Mouse (Mus musculus): ENCODE measurements around the gene Itpr1. TPM values are rescaled to one million over a fixed set of nuclear protein-coding genes. Genes with fewer than 3 reads are reported as not detected.

The Itpr1 gene
- polyA plus RNA-seq, 2 experiments: 10.7 to 17.1 TPM

DNA sequence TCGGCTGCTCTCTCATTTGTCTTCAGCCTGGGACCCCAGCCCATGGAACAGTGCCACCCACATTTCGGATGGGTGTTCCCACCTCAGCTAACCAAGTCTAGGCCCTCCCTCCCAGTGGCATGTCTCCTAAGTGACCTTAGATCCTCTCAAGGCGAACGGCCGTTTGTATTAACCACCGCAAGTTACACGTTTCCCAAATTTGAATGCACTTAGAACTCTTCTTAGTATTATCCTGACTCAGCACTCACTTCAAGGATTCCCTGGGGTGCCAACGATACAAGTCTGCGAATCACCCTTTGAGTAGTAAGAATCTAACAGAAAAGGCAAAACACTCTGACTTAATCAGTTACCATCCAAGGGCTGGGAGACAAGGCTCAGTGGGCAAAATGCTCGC, 311.7 kb downstream of the Itpr1 start:
- 96% methylated on average over 10 of the region's 10 CpGs for WGBS
- ATAC-seq (ENCODE audit: low FRiP score, low read depth) (no peak), DNase-seq (ENCODE audit: low spot score) (no peak)
- Histone ChIP-seq H3K9ac (ENCODE audit: low read depth, low read length, severe bottlenecking) (no peak overlapping the region), H3K27me3 (ENCODE audit: control insufficient read depth, insufficient read depth, low read length) (no peaks in the 10 kb centered on the region), H3K27ac (replicated peaks; ENCODE audit: low read depth, low read length) (no peak overlapping the region), H3K4me3 (replicated peaks; ENCODE audit: low read length) (no peak overlapping the region), H3K4me1 (ENCODE audit: control insufficient read depth, insufficient read depth, low read length) (no peaks in the 10 kb centered on the region), H3K4me2 (replicated peaks; ENCODE audit: low read depth, low read length, severe bottlenecking) (no peak overlapping the region), H3K36me3 (ENCODE audit: control insufficient read depth, insufficient read depth, low read length) (peaks cover 10% of the 10 kb centered on the region; the same call in 1 of the 2 replicates), H3K9me3 (ENCODE audit: control insufficient read depth, low read length) (no peaks in the 10 kb centered on the region)
- TF ChIP-seq POLR2A (IDR thresholded peaks at IDR 0.05; ENCODE audit: borderline replicate concordance, extremely low read depth, insufficient read depth, insufficient read length): no peak

DNA sequence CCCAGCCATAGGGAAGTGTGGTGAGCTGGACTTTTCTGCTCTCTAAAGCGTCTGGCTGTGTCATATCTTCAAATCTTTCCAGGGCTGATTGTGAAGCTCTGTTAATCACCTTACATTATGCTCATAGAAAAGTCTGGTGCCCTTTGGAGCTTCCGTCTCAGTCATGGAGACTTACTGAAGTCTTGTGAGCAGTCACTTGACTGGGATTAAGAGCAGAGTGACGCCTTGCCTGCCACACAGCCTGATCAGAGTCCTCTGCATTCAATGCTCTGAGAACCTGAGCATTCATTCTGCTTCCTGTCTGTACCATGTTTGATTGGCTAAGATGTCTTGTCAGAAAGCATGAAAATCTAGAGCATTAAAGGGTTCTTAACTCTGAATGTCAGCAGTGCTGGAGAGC, 314.7 kb downstream of the Itpr1 start:
- Histone ChIP-seq H3K4me1 (ENCODE audit: control insufficient read depth, insufficient read depth, low read length) (peaks cover 2% of the 10 kb centered on the region; the same call in 1 of the 2 replicates), H3K27ac (replicated peaks; ENCODE audit: low read depth, low read length) (no peak overlapping the region), H3K9me3 (ENCODE audit: control insufficient read depth, low read length) (no peaks in the 10 kb centered on the region), H3K36me3 (ENCODE audit: control insufficient read depth, insufficient read depth, low read length) (peaks cover 10% of the 10 kb centered on the region; the same call in 1 of the 2 replicates), H3K4me3 (replicated peaks; ENCODE audit: low read length) (no peak overlapping the region), H3K27me3 (ENCODE audit: control insufficient read depth, insufficient read depth, low read length) (no peaks in the 10 kb centered on the region), H3K4me2 (replicated peaks; ENCODE audit: low read depth, low read length, severe bottlenecking) (no peak overlapping the region), H3K9ac (ENCODE audit: low read depth, low read length, severe bottlenecking) (no peak overlapping the region)
- no peak for DNase-seq (ENCODE audit: low spot score)
- no peak for TF ChIP-seq POLR2A (IDR thresholded peaks at IDR 0.05; ENCODE audit: borderline replicate concordance, extremely low read depth, insufficient read depth, insufficient read length)
- WGBS: 85% methylated on average over 3 of the region's 3 CpGs
- no peak for ATAC-seq (ENCODE audit: low FRiP score, low read depth)

DNA sequence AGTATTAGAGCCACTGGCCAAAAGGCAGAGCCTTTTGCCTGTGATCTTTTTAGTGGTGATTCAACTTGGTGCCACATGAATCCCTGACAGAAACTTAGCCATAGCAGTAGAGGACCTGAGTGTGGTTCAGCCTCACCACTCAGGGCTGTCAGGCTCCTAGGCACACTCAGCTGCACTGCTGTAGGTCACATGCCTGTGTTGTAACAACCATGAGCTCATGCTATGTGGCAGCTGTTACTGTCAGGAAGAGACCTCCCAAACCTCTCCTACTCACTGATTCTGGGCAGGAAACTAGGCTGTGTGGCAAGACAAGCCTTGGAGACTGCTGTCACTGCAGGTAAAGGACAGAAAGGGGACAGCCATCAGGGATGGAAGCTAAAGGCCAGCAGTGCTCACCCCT, 315.1 kb downstream of the Itpr1 start:
- no peak overlapping the region for H3K4me3 ChIP-seq (replicated peaks; ENCODE audit: low read length)
- H3K36me3 ChIP-seq (ENCODE audit: control insufficient read depth, insufficient read depth, low read length): peaks cover 8% of the 10 kb centered on the region; the same call in 1 of the 2 replicates
- no peak overlapping the region for H3K27ac ChIP-seq (replicated peaks; ENCODE audit: low read depth, low read length)
- TF ChIP-seq POLR2A (IDR thresholded peaks at IDR 0.05; ENCODE audit: borderline replicate concordance, extremely low read depth, insufficient read depth, insufficient read length): no peak
- H3K9me3 ChIP-seq (ENCODE audit: control insufficient read depth, low read length): no peaks in the 10 kb centered on the region
- DNase-seq (ENCODE audit: low spot score) (no peak), ATAC-seq (ENCODE audit: low FRiP score, low read depth) (peak; percentile 63)
- H3K4me1 ChIP-seq (ENCODE audit: control insufficient read depth, insufficient read depth, low read length): peaks cover 2% of the 10 kb centered on the region; the same call in 1 of the 2 replicates
- no peak overlapping the region for H3K9ac ChIP-seq (ENCODE audit: low read depth, low read length, severe bottlenecking)
- no peaks in the 10 kb centered on the region for H3K27me3 ChIP-seq (ENCODE audit: control insufficient read depth, insufficient read depth, low read length)
- no peak overlapping the region for H3K4me2 ChIP-seq (replicated peaks; ENCODE audit: low read depth, low read length, severe bottlenecking)

DNA sequence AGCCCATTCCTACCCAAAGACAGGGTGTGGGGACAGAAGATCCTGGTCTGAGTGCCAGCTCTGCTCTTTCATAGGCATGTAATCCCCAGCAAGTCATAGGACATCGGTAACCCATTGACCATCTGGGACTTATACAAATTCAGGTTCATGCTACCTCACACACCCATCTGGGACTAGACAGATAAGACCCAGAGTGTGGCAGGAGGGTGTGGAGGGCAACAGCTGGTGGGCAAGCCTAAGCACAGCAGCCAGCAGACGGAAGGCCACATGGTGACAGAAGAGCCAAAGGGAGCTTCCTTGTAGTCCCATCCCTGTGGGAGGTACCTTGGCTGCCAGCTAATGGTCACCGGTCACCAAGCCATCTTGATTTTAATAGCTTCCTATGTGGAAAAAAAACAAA, 316.3 kb downstream of the Itpr1 start:
- H3K27me3 ChIP-seq (ENCODE audit: control insufficient read depth, insufficient read depth, low read length): no peaks in the 10 kb centered on the region
- 87% methylated on average over 3 of the region's 3 CpGs for WGBS
- H3K9ac ChIP-seq (ENCODE audit: low read depth, low read length, severe bottlenecking): no peak overlapping the region
- no peak for ATAC-seq (ENCODE audit: low FRiP score, low read depth)
- no peaks in the 10 kb centered on the region for H3K9me3 ChIP-seq (ENCODE audit: control insufficient read depth, low read length)
- peaks cover 2% of the 10 kb centered on the region; the same call in 1 of the 2 replicates for H3K4me1 ChIP-seq (ENCODE audit: control insufficient read depth, insufficient read depth, low read length)
- no peaks in the 10 kb centered on the region for H3K36me3 ChIP-seq (ENCODE audit: control insufficient read depth, insufficient read depth, low read length)
- no peak overlapping the region for H3K4me3 ChIP-seq (replicated peaks; ENCODE audit: low read length)
- TF ChIP-seq POLR2A (IDR thresholded peaks at IDR 0.05; ENCODE audit: borderline replicate concordance, extremely low read depth, insufficient read depth, insufficient read length): no peak
- DNase-seq (ENCODE audit: low spot score): no peak
- no peak overlapping the region for H3K27ac ChIP-seq (replicated peaks; ENCODE audit: low read depth, low read length)
- no peak overlapping the region for H3K4me2 ChIP-seq (replicated peaks; ENCODE audit: low read depth, low read length, severe bottlenecking)

DNA sequence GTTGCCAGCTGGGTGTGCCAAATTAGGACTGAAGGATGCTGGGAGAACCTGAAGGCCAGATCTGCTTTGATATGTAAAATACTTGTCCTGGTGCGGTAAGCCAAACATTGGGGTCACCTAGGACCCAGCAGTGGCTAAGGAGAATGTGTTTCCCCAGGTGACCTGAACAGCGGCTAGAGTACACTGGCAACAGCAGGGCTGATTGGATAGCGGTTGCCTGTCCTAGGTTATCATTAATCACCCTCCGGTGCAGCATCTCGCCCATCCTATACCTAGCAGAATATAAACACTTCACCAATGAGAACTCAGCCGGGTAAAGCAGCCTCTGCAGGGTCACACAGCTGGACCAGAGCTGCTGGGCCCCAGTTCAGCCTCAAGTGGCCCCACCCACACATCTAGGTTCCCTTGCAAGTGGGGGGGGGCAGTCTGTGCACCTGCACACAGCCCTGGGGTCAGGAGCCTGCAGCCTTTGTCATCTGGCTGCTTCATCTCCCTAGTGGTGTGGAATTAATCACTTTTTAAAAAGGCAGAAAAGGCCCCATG, 318.0 kb downstream of the Itpr1 start:
- no peak for TF ChIP-seq POLR2A (IDR thresholded peaks at IDR 0.05; ENCODE audit: borderline replicate concordance, extremely low read depth, insufficient read depth, insufficient read length)
- ATAC-seq (ENCODE audit: low FRiP score, low read depth): no peak
- Histone ChIP-seq H3K9ac (ENCODE audit: low read depth, low read length, severe bottlenecking) (no peak overlapping the region), H3K27ac (replicated peaks; ENCODE audit: low read depth, low read length) (no peak overlapping the region), H3K27me3 (ENCODE audit: control insufficient read depth, insufficient read depth, low read length) (no peaks in the 10 kb centered on the region), H3K4me1 (ENCODE audit: control insufficient read depth, insufficient read depth, low read length) (peaks cover 2% of the 10 kb centered on the region; the same call in 1 of the 2 replicates), H3K4me2 (replicated peaks; ENCODE audit: low read depth, low read length, severe bottlenecking) (no peak overlapping the region), H3K9me3 (ENCODE audit: control insufficient read depth, low read length) (no peaks in the 10 kb centered on the region), H3K36me3 (ENCODE audit: control insufficient read depth, insufficient read depth, low read length) (no peaks in the 10 kb centered on the region), H3K4me3 (replicated peaks; ENCODE audit: low read length) (no peak overlapping the region)
- no peak for DNase-seq (ENCODE audit: low spot score)
- 43% methylated on average over 6 of the region's 6 CpGs for WGBS
